Mouse (Mus musculus) bone marrow macrophage, adult 2 months (primary cell): ENCODE measurements around the gene Styx.

Source experiments
- CTCF ChIP-seq: IDR thresholded peaks from 2 replicates; pipeline ENCODE4 v1.5.1; 2012; ENCODE audit warnings: low read depth, mild to moderate bottlenecking, low read length, moderate library complexity
- POLR2A ChIP-seq: IDR thresholded peaks from 2 replicates; pipeline ENCODE4 v1.6.1; 2012; ENCODE audit warnings: mild to moderate bottlenecking, low read depth, low read length, borderline replicate concordance

DNA sequence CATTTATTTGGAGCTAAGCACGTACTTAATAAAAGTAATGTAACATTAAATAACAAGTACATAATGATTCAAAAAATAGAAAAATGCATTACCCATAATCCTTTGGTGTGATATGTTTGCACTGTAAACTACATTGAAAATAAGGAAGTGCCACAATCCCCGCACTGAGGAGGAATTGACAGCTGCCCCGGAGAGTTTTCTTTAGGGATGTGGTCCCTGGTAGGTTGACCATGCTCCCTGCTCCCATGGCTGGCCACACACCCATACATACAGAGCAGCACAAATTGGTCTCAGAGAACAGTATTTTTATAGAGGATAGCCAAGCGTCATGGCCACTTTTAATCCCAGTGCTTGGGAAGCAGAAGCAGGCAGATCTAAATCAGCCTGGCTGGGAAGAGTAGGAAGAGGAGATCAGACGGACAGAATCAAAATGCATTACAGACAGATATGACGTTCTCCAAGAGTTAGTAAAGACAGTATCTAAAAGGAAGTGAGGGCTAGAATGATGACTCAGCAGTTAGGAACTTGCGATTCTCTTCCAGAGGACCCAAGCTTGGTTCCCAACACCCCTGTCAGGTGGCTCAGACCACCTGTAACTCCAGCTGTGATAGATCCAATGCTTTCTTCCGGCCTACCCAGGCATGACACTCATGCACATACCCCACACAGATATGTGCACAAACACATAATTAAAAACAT lies 43.1 kb upstream of the Styx start:
- no peak for TF ChIP-seq CTCF
- no peak for TF ChIP-seq POLR2A
